8 mouse cellular contexts compared by ENCODE assay signal in genomic region chr16:27388761-27389451, GRCm38 (mm10). TPM values are rescaled to one million over a fixed set of nuclear protein-coding genes. Genes with fewer than 3 reads are reported as not detected.
DNase-seq lines count a peak whose midpoint lies in the region; ATAC-seq and TF ChIP-seq lines count a peak whose summit lies in the region.

Gene Ccdc50, plus strand, starts transcription at chr16:27388869.

- no peak for TF ChIP-seq EP300 in lung, postnatal 0 days (IDR thresholded peaks at IDR 0.05)

- peak; percentile 34 for DNase-seq in G1E (ENCODE audit: low spot score)
- peak; percentile 84 to 88 for DNase-seq in cerebellum, adult 2 months
- DNase-seq in forelimb bud, embryonic 11.5 days (ENCODE audit: low read depth, low spot score) = peak; percentile 63
- peak; percentile 83 for DNase-seq in heart, postnatal 4 days
- DNase-seq in layer of hippocampus, adult 9-11 months = peak; percentile 73
- DNase-seq in lung, postnatal 0 days (ENCODE audit: low spot score) = peak; percentile 88
- DNase-seq in ovary, postnatal 14 days (ENCODE audit: low spot score) = peak; percentile 65
- peak; percentile 65 for DNase-seq in thymus, postnatal 14 days

- peaks cover 29% of the 10 kb centered on the region for H3K4me1 ChIP-seq in G1E (ENCODE audit: insufficient read depth, low read depth, low read length)
- H3K4me1 ChIP-seq in cerebellum, adult 2 months (ENCODE audit: control insufficient read depth, insufficient read depth, low read length) = peaks cover 3% of the 10 kb centered on the region
- peaks cover 7% of the 10 kb centered on the region; the same call in 1 of the 2 replicates for H3K4me1 ChIP-seq in lung, postnatal 0 days (ENCODE audit: insufficient read depth, low read depth, low read length)

- no peak for TF ChIP-seq CTCF in G1E (IDR thresholded peaks at IDR 0.05; ENCODE audit: low read depth, low read length)
- no peak for TF ChIP-seq CTCF in cerebellum, adult 2 months (IDR thresholded peaks at IDR 0.05; ENCODE audit: borderline replicate concordance, insufficient read depth, low read depth, low read length)
- TF ChIP-seq CTCF in lung, postnatal 0 days (IDR thresholded peaks at IDR 0.05) = peak; percentile 16; the same call in 1 of the 2 replicates

- H3K4me2 ChIP-seq in lung, postnatal 0 days (replicated peaks; ENCODE audit: low read depth, low read length) = peak within 1 kb of the TSS; percentile 65

- peak within 1 kb of the TSS; percentile 85 for H3K27ac ChIP-seq in cerebellum, adult 2 months (ENCODE audit: insufficient read depth, low read length)
- H3K27ac ChIP-seq in lung, postnatal 0 days (ENCODE audit: low read length) = peak within 1 kb of the TSS; percentile 94

- peak; percentile 51 for ATAC-seq in G1E (ENCODE audit: extremely low read depth, insufficient number of reproducible peaks, low FRiP score, poor library complexity, severe bottlenecking)
- peak; percentile 96 for ATAC-seq in lung, postnatal 0 days

- under 1% methylated on average over 68 of the region's 69 CpGs for WGBS in cerebellum, adult 2 months
- under 1% methylated on average over 41 of the region's 69 CpGs for WGBS in lung, postnatal 0 days

- 0 out of 2 replicates have a peak, but pooled peaks have one; percentile 31 for TF ChIP-seq POLR2A in cerebellum, adult 2 months (IDR thresholded peaks at IDR 0.05; ENCODE audit: borderline replicate concordance, insufficient read depth, low read length)

- H3K27me3 ChIP-seq in G1E (ENCODE audit: insufficient read depth, low read length) = peaks cover 4% of the 10 kb centered on the region; the same call in 1 of the 2 replicates
- H3K27me3 ChIP-seq in cerebellum, adult 2 months (ENCODE audit: control insufficient read depth, insufficient read depth, low read length) = no peaks in the 10 kb centered on the region
- no peaks in the 10 kb centered on the region for H3K27me3 ChIP-seq in lung, postnatal 0 days (replicated peaks; ENCODE audit: insufficient read depth, low read length)

- H3K4me3 ChIP-seq in G1E (ENCODE audit: low read depth, low read length) = peak within 1 kb of the TSS; percentile 93
- peak within 1 kb of the TSS; percentile 92 for H3K4me3 ChIP-seq in cerebellum, adult 2 months (replicated peaks; ENCODE audit: insufficient read depth, low read depth, low read length)
- peak within 1 kb of the TSS; percentile 81 for H3K4me3 ChIP-seq in lung, postnatal 0 days (ENCODE audit: low read depth, low read length)

- no peaks in the 10 kb centered on the region for H3K9me3 ChIP-seq in G1E (replicated peaks)
- no peaks in the 10 kb centered on the region for H3K9me3 ChIP-seq in lung, postnatal 0 days (ENCODE audit: low read length)

- H3K9ac ChIP-seq in lung, postnatal 0 days (replicated peaks; ENCODE audit: low read depth) = peak within 1 kb of the TSS; percentile 94

- H3K36me3 ChIP-seq in G1E (replicated peaks) = peaks cover 12% of the 10 kb centered on the region
- H3K36me3 ChIP-seq in lung, postnatal 0 days (ENCODE audit: insufficient read depth, low read length) = no peaks in the 10 kb centered on the region

RNA-seq across cellular contexts. Expression of gene Ccdc50, which starts in this region (rescaled TPM):
- total RNA-seq in G1E (2014; fragmentation: Nextera tagmentation) (127 and 138 TPM in 2 replicates), G1E (2017) (70.3 and 105 TPM in 2 replicates)
- polyA plus RNA-seq in G1E (2012) = 17.8 and 30.6 TPM in 2 replicates
- 28.7 and 31.3 TPM in 2 replicates for polyA plus RNA-seq in cerebellum, adult 2 months (2012; rRNA removed)
- 10 to 100 TPM; 61.1 to 64.5 TPM for total RNA-seq in heart, postnatal 4 days (2021)
- 22.5 and 27.0 TPM in 2 replicates for polyA plus RNA-seq in lung, postnatal 0 days (2015; fragmentation: Nextera tagmentation; extraction: Ambion mirVana)

Comparison
In these comparisons a context has a peak if more than half of its experiments do, and no peak if none do; other contexts are left out.
1. Peak in every context shown above with its lines: DNase-seq, ATAC-seq, H3K4me3 ChIP-seq and H3K27ac ChIP-seq.
2. DNase-seq: peak in every context shown above with its lines; median percentile 88 in lung, postnatal 0 days; 86 in cerebellum, adult 2 months; 83 in heart, postnatal 4 days; 73 in layer of hippocampus, adult 9-11 months; 65 in ovary, postnatal 14 days; 65 in thymus, postnatal 14 days; 63 in forelimb bud, embryonic 11.5 days; 34 in G1E.